Mouse (Mus musculus) adrenal gland, postnatal 36 days (tissue): ENCODE measurements around the gene Ccdc85b. TPM values are rescaled to one million over a fixed set of nuclear protein-coding genes. Genes with fewer than 3 reads are reported as not detected.
"Not testable (repeated sequence)": the region's sequence is repeated elsewhere in the genome, so short reads cannot be mapped to it uniquely, and the experiment has no call there.

Experiments used
- DNase-seq, 2 experiments: peaks; one replicate each; pipeline ENCODE4 v3.0.0; 2021; ENCODE audit warnings: mixed read lengths in 1 of 2
- total RNA-seq, 2 experiments: library from RNA; stranded (reverse); gene quantifications; 2 replicates each; pipeline ENCODE4 v1.2.3; 2021

Ccdc85b gene
- total RNA-seq, 2 experiments from 2014 or later, result 7.9 to 8.3 TPM

GRCm38 (mm10) chr19:5424092-5424781, 33.5 kb downstream of the Ccdc85b start:
- DNase-seq, result peak in 1 of 2 experiments; percentile 88

DNA sequence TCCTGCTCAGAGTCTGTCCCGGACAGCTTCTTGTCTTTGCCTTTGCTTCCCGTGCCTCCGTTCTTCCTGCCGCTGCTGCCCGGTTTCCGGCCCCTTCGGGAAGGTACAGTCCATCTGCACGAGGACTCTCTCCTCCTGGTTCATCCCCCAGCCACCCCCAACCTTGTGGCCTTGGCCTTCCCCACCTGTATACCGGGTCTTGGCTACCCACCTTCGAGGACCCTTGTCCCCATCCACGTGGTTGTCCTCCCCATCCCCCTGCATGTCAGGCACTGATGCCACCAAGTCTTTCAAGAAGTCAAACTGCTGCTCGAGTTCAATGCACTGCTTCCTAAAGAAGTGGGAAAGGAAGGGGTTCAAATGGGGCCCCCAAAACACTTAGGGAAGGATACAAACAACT, 34.1 kb downstream of the Ccdc85b start:
- no peak for DNase-seq

DNA sequence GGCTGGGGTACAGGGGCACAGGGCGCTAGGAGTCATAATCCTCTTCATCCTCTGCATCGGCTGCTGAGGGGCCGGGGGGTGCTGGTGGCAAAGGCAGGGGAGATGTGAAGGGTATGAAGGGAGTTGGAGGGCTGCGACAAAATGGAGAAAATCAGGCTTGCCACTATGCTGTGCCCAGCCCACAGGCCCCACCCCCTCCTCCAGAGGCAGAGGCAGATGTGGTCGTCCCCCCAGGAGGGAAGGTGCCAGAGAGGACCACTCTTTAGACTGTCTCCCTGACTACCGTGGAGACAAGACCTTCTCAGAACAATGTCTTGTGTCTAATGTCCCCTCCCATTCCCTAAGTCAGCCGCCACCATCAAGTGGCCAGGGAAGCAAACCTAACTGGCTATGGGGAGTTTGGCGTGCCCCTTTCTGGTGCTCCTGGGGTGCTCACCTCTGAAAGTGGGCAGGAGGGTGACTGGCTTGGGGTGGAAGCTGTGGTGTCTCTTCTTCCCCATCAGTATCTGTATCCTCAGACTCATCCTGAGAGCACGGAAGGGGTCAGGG, 34.7 kb downstream of the Ccdc85b start:
- no peak for DNase-seq

DNA sequence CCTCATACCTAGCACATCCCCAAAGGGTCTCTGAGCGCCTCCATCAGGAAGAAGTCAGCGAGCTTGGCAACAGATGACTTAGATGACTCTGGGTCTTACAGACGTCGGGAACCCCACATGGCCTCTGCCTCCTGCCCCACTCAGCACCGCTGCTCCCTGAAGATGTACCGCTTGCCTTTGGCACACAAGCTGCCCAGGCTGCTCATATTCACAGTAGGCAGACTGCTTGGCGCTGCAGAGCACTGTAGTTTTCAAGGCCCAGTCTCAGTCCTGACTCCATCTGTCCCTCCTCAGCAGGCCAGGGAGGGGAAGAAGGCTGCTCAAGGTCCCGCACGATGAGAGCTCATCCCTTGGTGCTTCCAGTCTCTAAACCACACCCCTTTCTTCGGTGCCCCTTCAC, 35.4 kb downstream of the Ccdc85b start:
- DNase-seq, result no peak

- no peak for DNase-seq
Measured at GRCm38 (mm10) chr19:5421784-5422183, 35.9 kb downstream of the Ccdc85b start.

DNA sequence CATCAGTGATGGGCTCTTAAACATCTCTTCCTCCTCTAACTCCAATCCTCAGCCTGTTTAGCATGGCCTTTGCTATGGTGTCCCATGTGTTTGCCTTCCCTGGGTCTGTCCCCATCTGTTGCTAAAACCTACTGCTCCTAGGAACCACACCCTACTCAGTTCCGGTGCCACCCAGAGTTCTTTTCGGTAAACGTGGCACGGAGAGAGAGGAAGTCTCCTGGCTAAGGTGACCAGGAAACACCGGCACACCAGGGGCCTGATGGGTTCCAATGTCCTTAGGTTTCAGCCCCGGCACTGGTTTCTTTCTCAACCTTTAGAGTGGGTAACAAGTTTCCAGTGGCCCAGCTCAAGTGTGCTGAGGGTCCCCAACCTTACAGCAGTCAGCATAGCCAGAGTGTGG, 37.1 kb downstream of the Ccdc85b start:
- no peak for DNase-seq

GRCm38 (mm10) chr19:5419630-5420029, 38.1 kb downstream of the Ccdc85b start:
- no peak for DNase-seq

- DNase-seq, result no peak
Measured at GRCm38 (mm10) chr19:5418750-5419466, 38.8 kb downstream of the Ccdc85b start.

DNA sequence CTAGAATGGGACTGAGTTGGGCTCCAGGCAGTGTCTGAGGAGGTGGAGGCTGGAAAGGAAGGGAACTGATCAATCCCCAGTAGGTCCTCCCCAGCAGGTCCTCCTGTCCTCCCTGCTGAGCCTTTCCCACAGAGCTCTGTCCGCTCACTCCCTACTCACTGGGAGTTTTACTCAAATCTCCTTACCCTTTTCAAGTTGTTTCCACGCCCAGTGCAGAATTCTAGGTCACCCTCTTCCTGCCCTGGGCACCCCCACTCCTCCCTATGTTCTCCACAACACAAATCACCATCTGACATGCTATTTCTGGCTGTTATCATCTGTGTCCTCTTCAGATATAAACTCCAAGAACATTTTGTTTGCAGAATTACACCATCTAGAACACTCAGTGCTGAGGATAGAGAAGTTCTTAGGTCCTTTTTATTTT, 43.1 kb downstream of the Ccdc85b start:
- DNase-seq, result peak; percentile 37 to 68

DNA sequence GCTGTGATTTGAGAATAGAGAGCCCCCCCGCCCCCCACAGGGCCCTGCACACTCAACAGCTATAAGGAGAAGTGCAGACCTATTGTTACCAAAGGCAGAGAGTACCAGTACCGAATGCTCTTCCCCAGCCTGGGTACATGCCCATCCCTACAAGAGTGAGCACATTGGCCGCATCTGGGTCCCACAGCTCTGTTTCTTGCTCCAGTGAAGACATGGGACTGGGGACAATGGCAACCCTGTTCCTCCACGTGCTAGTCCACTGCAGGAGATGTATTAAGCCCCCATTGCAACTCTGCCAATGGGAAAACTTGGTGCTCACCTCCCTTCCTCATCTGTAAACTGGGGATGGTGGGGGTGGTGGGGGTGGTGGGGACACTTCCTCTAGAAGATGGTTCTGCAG, 43.9 kb downstream of the Ccdc85b start:
- no peak for DNase-seq

DNA sequence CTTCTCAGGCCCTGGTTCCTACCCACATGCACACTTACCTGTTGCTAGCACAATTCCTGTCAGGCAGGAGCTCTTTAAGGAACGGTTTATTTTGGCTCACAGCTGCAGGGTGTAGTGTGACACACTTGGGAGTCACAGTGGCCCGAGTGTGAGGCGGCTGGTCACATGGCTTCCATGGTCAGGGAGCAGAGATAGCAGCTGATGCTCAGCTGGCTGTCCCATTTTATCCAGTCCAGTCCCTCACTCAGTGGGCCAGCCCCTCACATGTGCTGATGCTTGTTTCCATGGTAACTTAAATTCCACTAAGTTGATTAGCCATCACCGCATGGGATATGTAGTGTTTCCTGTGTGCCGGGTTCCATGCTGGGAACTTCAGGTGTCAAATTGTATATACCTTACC, 45.7 kb downstream of the Ccdc85b start:
- DNase-seq, result no peak

DNA sequence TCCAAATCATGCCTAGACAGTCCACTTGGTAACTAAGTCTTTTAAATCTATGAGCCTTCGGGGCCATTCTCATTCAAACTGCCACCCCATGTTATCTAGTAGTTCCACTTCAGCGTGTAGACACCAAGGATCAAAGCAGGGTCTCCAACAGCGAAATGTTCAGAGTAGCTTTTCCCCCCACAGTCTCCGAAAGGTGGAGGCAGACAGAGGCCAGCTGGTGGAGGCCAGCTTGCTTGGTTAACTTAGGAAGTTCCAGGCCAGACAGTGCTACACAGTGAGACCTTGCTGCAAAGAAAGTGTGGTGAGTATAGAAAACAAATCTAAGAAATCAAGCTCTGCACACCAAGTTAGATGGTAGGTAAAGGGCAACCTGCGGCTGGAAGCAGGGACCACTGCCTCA, 47.1 kb downstream of the Ccdc85b start:
- DNase-seq, result no peak

- no peak for DNase-seq
Measured at GRCm38 (mm10) chr19:5409068-5409467, 48.6 kb downstream of the Ccdc85b start.

DNA sequence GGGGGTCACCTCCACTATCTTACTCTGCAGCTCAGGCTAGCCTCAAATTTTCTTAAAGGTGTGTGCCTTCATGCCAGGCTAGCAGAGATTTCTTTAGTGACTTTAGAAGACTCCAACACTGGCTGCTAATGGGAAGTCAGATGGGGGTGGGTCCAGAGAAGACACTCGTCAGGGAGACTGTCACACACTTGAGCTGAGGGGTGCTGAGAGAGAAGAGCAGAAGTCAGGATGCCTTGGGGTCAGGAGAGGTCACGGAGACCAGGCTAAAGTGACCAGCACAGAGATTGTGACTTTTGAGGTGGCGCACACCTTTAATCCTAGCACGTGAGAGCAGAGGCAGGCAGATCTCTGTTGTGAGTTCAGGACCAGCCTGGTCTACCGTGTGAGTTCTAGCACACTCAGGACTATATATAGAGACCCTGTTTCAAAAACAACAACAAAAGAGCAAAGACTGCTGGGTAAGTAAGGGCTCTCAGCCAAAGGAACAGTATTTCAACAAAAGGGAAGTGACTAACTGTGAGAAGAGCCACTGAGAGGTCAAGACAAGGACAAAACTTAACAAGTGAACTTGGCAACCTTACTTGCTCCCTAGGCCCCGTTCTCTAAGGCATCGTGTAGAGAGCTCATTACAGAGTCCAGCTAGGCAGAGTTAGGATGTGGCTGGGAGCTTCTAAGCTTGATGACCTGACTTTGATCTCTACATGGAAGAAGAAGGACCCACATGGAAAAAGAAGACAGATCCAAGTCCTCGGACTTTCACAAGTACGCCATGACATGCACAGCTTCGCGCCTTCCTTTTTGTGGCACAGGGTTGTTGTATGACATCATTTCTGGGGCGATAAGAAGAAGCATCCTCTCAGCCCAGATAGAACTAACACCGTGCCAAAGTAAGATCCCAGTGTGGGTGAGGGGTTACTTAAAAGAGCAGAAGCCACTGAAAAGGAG, 49.4 kb downstream of the Ccdc85b start:
- no peak for DNase-seq

DNA sequence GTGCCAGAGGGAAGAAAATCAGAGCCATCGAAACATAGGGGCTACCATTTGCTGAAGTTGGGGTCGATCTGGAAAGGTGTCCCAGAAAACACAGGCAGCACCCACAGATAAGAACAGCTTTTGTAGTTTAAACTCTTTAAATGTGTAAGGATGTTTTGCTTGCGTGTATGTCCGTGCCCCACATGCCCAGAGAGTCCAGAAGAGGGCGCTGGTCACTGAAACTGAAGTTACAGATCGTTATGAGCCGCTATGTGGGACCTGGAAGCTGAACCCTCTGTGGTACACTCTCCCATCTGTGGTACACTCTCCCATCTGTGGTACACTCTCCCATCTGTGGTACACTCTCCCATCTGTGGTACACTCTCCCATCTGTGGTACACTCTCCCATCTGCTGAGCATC, 50.6 kb downstream of the Ccdc85b start:
- peak; percentile 63 to 73 for DNase-seq

DNA sequence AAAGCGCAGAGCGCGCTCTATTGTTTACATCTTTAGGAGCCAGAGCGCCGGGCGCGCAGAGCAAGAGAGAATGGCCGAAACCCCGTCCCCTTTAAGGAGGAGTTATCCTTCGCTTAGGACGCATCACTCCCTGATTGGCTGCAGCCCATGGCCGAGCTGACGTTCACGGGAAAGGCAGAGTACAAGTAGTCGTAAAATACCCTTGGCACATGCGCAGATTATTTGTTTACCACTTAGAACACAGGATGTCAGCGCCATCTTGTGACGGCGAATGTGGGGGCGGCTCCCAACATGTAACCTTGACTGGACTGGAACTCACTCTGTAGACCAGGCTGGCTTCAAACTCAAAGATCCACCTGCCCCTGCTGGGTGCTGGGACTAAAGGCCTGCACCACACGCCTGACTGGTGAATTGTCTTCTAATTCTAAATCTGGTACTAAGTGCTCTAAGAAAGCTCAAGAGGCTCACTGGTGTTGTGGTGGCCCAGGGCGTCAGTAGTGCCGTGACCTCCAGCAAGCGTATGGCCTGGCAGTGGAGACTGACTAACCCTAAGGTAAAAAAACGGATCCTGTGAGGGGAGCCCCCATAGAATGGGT, 51.1 kb downstream of the Ccdc85b start:
- DNase-seq, result not testable (repeated sequence)

- DNase-seq, result no peak
Measured at GRCm38 (mm10) chr19:5405924-5406323, 51.8 kb downstream of the Ccdc85b start.
